Mouse (Mus musculus) B cell, adult (primary cell): ENCODE data around the gene Ltb4r2. TPM values are rescaled to one million over a fixed set of nuclear protein-coding genes. Genes with fewer than 3 reads are reported as not detected.

Source experiments
- total RNA-seq: library from RNA; stranded (reverse); gene quantifications from 4 replicates; pipeline ENCODE4 v1.2.4, GENCODE M21; 2023; ENCODE audit not compliant: inconsistent age

The Ltb4r2 gene
- 0.22 to 0.84 TPM (median 0.36 TPM) in 3 of 4 replicates, not detected in the other for total RNA-seq

DNA sequence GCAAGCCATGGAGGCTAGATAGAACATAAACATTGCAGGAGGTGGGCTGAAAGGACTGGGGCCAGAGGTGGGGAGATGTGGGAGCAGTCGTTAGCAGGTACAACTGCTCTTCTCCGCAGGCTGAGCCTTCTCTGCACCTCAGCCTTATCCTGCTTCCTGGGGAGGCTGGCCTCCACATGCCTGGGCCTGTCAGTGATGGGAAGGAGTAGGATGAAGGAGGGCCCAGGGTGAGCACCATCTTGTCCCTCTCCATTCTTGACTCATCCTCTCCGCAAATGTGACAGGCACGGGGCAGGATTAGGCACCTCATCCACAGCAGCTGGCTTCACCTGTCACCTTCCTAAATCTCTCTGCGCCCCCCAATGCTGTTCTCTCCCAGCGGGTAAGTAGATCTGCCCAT is at the start of gene Ltb4r2:
Gene Ltb4r2 (plus strand): TSS at position 266 of the 400 bp plus-strand sequence.

DNA sequence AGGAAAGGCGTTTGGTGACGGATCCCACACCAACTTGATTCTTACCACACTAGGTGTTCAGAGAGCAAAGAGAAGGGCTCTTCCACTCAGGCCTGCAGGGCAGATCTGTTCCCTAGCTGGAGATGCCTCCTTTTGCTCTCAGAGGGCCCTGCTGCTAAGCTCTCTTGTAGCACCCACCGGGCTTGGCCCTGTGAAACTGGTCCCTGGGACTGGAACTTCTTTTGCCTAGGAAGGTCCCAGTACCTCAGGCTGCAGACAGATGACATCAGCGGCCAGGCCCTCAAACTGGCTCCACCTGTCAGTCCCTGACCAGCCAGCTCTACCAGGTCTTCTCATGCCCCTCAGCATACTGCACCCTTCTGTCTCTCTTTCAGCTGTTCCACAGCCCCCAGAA is 47.5 kb upstream of the Ltb4r2 start, which contains the start of gene Tgm1:
Gene Tgm1 (minus strand): TSS at position 198 of the 394 bp plus-strand sequence.

DNA sequence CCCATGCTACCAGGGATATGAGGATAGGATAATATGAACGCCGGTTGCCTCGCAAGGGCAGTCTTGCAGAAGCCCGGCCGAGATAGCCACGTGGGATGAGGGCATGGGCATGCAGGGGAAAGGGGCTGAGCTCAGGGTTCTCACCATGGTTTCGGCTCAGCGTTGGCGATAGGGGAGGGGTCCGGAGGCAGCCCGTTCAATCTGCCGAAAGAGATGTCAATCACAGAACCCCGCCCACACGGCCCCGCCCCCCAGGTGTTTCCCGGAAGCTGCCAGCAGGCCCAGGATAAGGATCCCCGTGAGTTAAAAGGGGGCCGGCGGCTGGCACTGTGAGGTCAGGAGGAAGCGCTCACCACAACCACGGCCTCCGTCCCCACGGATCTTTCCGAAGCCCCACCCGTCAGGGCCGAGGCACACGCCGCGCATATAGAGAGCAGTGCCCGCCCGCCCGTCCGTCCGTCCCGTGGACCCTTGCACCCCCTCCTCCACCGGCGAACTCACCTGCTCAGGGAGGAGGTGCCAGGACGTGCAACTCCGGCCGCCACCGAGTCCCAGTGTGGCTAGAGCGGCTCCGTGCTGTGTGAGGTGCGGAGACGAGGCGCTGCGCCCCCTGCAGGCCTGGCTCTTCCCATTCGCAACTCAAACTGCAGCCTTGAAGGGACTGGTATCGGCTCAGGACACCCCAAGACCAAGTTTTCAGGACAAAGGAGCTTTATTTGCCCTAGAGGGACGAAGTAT is 39.4 kb upstream of the Ltb4r2 start, which contains the start of gene Rabggta:
Gene Rabggta (minus strand): TSS at position 564 of the 738 bp plus-strand sequence.

DNA sequence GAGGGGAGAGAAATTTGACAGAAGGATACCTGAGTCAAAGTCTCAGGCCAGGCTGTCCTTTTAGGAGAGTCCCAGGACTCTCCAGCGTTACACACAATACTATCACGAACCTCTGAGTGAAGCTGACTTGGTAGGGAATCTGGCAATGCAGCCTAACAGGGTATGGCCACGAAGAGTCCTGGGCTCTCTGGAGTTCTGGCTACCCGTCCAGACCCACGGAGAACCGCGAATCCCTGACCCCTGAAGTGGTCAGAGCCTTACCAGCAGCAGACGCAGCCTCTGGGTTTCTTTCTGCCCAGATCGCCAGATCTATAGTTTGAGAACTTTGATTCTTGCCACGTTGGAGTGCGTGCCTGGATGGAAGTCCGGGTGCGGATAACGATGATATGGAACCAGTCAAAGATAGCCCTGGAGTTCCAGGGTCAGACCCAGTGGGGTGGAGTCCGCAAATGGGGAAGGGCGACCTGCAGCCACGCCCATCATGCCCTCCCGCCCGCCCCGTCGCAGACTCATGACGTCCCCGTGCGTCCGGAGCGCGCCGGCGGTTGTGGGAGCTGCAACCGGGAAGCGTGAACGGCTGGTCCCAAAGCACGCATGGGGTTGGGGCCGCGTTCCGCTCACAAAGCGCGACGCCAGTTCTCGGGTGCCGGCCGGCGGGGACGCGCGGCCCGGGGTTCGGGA is 15.9 kb upstream of the Ltb4r2 start, which contains the start of the genes Dhrs1 and Nop9:
Gene Dhrs1 (minus strand): TSS at position 511 of the 681 bp plus-strand sequence.
Gene Nop9 (plus strand): TSS at position 514 of the 681 bp plus-strand sequence.

DNA sequence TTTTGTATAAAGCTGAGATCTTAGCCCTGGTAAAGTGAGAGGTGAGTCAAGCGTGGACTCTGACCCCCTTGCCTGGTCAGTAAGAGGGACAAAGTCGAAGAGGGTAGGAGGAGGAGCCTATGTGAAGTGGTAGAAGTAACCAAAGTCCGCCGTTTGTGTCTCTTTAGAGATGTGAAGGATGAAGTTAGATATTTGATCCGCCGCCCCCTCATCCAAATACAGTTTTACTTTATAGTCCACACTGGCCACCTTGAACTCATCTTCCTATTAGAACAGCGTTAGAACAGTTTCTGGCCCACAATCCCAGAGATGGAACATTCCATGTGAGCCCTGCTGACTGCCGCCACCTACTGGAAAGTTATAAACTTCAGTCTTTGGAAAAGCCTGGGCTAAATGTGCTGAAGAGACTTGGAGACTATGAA is 2.9 kb upstream of the Ltb4r2 start, which contains the start of gene Cideb:
Gene Cideb (minus strand): TSS at position 96 of the 422 bp plus-strand sequence.

DNA sequence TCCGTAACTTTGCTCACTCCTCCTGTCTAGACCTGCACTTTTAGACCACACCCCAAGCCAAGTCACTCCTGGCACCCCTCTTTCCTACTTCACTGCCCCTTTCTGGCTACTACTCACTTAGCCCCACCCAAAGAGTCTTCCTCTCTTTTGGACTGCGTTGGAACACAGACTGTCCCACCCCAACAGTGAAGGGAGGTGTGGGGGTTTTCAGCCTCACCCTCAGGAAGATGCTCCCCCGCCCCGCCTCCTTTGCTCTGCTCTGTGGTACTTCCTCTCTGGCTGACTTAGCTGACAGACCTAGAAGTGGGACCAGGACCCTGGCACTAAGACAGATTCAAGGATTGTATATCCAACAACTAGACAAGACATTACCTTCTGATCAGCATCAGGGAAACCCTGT is 4.5 kb downstream of the Ltb4r2 start, which contains the start of gene Ltb4r1:
Gene Ltb4r1 (plus strand): TSS at position 267 of the 400 bp plus-strand sequence.

DNA sequence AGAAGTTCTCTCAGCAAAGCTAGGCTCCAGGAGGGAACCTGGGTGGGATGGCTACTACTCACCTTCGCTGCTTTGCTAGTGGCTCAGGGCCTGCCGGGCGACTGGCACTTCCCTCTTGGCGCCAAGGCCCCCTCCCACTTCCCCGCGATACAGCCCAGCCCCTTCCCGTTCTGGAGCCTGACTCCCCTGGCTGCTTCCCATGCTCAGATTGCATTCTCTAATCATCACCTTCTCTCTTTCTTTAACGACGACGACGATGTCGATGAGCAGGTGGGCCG is 22.7 kb downstream of the Ltb4r2 start, which contains the start of gene Adcy4:
Gene Adcy4 (minus strand): TSS at position 138 of the 278 bp plus-strand sequence.

DNA sequence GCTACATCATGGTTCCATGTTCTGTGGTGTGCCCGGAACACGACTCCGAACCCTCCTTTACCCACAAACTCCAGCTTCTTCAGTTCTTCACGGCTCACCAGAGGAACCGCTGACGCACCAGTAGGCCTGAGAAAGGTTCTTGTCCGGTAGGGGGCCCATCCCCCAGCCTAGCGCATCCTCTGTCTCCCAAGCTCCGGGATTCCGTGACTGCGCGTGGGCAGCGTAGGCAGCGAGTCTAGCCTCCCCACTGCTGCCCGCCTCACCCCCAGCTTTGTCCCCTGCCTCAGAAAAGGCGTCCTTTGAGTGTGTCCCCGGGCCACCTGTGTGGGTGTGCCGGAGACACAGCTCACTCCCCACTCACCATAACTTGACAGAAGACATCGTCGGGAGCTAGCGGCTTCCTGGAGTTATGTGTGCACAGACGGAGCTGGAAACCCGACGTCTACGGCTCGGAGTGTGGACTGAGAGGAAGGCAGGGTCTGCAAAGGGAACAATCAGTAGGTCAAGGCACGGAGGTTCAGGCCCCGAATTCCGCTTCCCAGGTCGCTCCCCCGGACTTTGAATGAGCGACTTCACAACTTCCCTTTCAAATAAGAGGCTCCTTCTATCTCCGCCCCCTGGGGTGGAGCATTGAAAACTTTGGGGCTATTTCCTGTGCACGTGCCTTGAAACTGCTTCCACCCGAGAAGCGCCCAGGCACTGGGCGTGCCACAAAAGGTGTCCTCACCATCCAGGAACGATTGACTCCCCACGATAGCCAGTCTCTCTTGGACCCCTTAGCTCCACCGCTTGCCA is 27.2 kb downstream of the Ltb4r2 start, which contains the start of gene Ripk3:
Gene Ripk3 (minus strand): TSS at position 610 of the 795 bp plus-strand sequence.

Other genes starting within 250 kb of the Ltb4r2 start
- gene Nrl, start 236.4 kb upstream of the Ltb4r2 start, total RNA-seq = not detected in 4 replicates
- 44.0 to 58.0 TPM (median 50.7 TPM) in 4 replicates for gene Pck2, start 221.2 kb upstream of the Ltb4r2 start, total RNA-seq
- gene Dcaf11, start 201.4 kb upstream of the Ltb4r2 start, total RNA-seq = 80.8 to 92.0 TPM (median 87.8 TPM) in 4 replicates
- 3.9 to 9.7 TPM (median 8.6 TPM) in 4 replicates for gene A730061H03Rik, start 201.0 kb upstream of the Ltb4r2 start, total RNA-seq
- not detected in 4 replicates for gene Fitm1, start 185.8 kb upstream of the Ltb4r2 start, total RNA-seq
- gene Psme1, start 183.3 kb upstream of the Ltb4r2 start, total RNA-seq = 237 to 297 TPM (median 278 TPM) in 4 replicates
- 4.8 to 8.4 TPM (median 7.1 TPM) in 4 replicates for gene Emc9, start 176.1 kb upstream of the Ltb4r2 start, total RNA-seq
- 270 to 386 TPM (median 320 TPM) in 4 replicates for gene Psme2, start 170.3 kb upstream of the Ltb4r2 start, total RNA-seq
- 98.7 to 119 TPM (median 107 TPM) in 4 replicates for gene Rnf31, start 169.7 kb upstream of the Ltb4r2 start, total RNA-seq
- gene Irf9, start 157.9 kb upstream of the Ltb4r2 start, total RNA-seq = 84.6 to 115 TPM (median 102 TPM) in 4 replicates
- 0.84 to 1.9 TPM (median 1.3 TPM) in 4 replicates for gene Rec8, start 143.4 kb upstream of the Ltb4r2 start, total RNA-seq
- 42.8 to 71.0 TPM (median 59.7 TPM) in 4 replicates for gene Ipo4, start 125.5 kb upstream of the Ltb4r2 start, total RNA-seq
- 1.2 to 6.3 TPM (median 3.5 TPM) in 4 replicates for gene Gm49378, start 123.5 kb upstream of the Ltb4r2 start, total RNA-seq
- 43.5 to 50.3 TPM (median 46.2 TPM) in 4 replicates for gene Tm9sf1, start 117.6 kb upstream of the Ltb4r2 start, total RNA-seq
- gene Tssk4, start 111.2 kb upstream of the Ltb4r2 start, total RNA-seq = 2.7 to 3.3 TPM (median 3.2 TPM) in 4 replicates
- 48.6 to 57.5 TPM (median 51.4 TPM) in 4 replicates for gene Mdp1, start 100.9 kb upstream of the Ltb4r2 start, total RNA-seq
- gene Gmpr2, start 89.5 kb upstream of the Ltb4r2 start, total RNA-seq = 21.8 to 29.4 TPM (median 27.7 TPM) in 4 replicates
- gene Nedd8, start 89.3 kb upstream of the Ltb4r2 start, total RNA-seq = 173 to 208 TPM (median 188 TPM) in 4 replicates
- gene Tinf2, start 79.6 kb upstream of the Ltb4r2 start, total RNA-seq = 158 to 162 TPM (median 159 TPM) in 4 replicates
- 1.2 to 3.0 TPM (median 1.2 TPM) in 4 replicates for gene Tgm1, start 47.5 kb upstream of the Ltb4r2 start, total RNA-seq
- 73.0 to 82.3 TPM (median 79.9 TPM) in 4 replicates for gene Rabggta, start 39.2 kb upstream of the Ltb4r2 start, total RNA-seq
- 23.1 to 26.7 TPM (median 25.5 TPM) in 4 replicates for gene Dhrs1, start 15.7 kb upstream of the Ltb4r2 start, total RNA-seq
- 29.2 to 37.3 TPM (median 34.5 TPM) in 4 replicates for gene Nop9, start 15.7 kb upstream of the Ltb4r2 start, total RNA-seq
- gene Cideb, start 3.0 kb upstream of the Ltb4r2 start, total RNA-seq = not detected in 4 replicates
- gene Ltb4r1, start 4.5 kb downstream of the Ltb4r2 start, total RNA-seq = not detected in 4 replicates
- 0.24 to 1.4 TPM (median 0.48 TPM) in 3 of 4 replicates, not detected in the other for gene Adcy4, start 22.7 kb downstream of the Ltb4r2 start, total RNA-seq
- 86.4 to 109 TPM (median 93.4 TPM) in 4 replicates for gene Ripk3, start 27.4 kb downstream of the Ltb4r2 start, total RNA-seq
- gene Nfatc4, start 61.7 kb downstream of the Ltb4r2 start, total RNA-seq = not detected in 4 replicates
- gene Nynrin, start 92.6 kb downstream of the Ltb4r2 start, total RNA-seq = 0.06 to 0.09 TPM in 2 of 4 replicates, not detected in the others
- 0.22 TPM in 1 of 4 replicates, not detected in the others for gene Cbln3, start 123.0 kb downstream of the Ltb4r2 start, total RNA-seq
- 92.3 to 98.0 TPM (median 96.5 TPM) in 4 replicates for gene Khnyn, start 123.5 kb downstream of the Ltb4r2 start, total RNA-seq
- 25.6 to 37.3 TPM (median 31.5 TPM) in 4 replicates for gene Sdr39u1, start 138.9 kb downstream of the Ltb4r2 start, total RNA-seq
- 0.66 TPM in 1 of 4 replicates, not detected in the others for gene Cma1, start 183.2 kb downstream of the Ltb4r2 start, total RNA-seq
- not detected in 4 replicates for gene Cma2, start 189.6 kb downstream of the Ltb4r2 start, total RNA-seq